Mouse (Mus musculus): ENCODE data around the gene Foxp2. TPM values are rescaled to one million over a fixed set of nuclear protein-coding genes. Genes with fewer than 3 reads are reported as not detected.

Gene Foxp2
- polyA plus RNA-seq, 1 experiment from 2014 or later = 8.9 TPM

- no peaks in the 10 kb centered on the region for H3K36me3 ChIP-seq
- H3K4me1 ChIP-seq = no peaks in the 10 kb centered on the region
- no peak for ATAC-seq (ENCODE audit: insufficient number of reproducible peaks, low FRiP score, low TSS enrichment, low read depth)
- no peaks in the 10 kb centered on the region for H3K27me3 ChIP-seq
- H3K4me2 ChIP-seq (replicated peaks) = no peak overlapping the region
- no peaks in the 10 kb centered on the region for H3K9me3 ChIP-seq (replicated peaks)
- H3K27ac ChIP-seq (replicated peaks) = no peak overlapping the region
- H3K4me3 ChIP-seq (replicated peaks) = no peak overlapping the region
- H3K9ac ChIP-seq = no peak overlapping the region
- WGBS = 49% methylated on average over 5 of the region's 5 CpGs
Measured at GRCm38 (mm10) chr6:15378261-15378660, 477.1 kb downstream of the Foxp2 start.

GRCm38 (mm10) chr6:15396462-15396861 is 495.3 kb downstream of the Foxp2 start:
- WGBS = 36% methylated on average over 6 of the region's 6 CpGs

GRCm38 (mm10) chr6:15397485-15397884 is 496.3 kb downstream of the Foxp2 start:
- Histone ChIP-seq H3K4me2 (replicated peaks) (no peak overlapping the region), H3K36me3 (no peaks in the 10 kb centered on the region), H3K9ac (no peak overlapping the region)

More at GRCm38 (mm10) chr6:15396462-15396861, 495.3 kb downstream of the Foxp2 start:
- H3K9ac ChIP-seq = no peak overlapping the region
- ATAC-seq (ENCODE audit: insufficient number of reproducible peaks, low FRiP score, low TSS enrichment, low read depth) = no peak
- H3K36me3 ChIP-seq = no peaks in the 10 kb centered on the region
- no peaks in the 10 kb centered on the region for H3K4me1 ChIP-seq
- no peak overlapping the region for H3K4me3 ChIP-seq (replicated peaks)
- H3K27ac ChIP-seq (replicated peaks) = no peak overlapping the region
- H3K9me3 ChIP-seq (replicated peaks) = no peaks in the 10 kb centered on the region
- no peak overlapping the region for H3K4me2 ChIP-seq (replicated peaks)
- H3K27me3 ChIP-seq = no peaks in the 10 kb centered on the region

GRCm38 (mm10) chr6:15401138-15401537 is 500.0 kb downstream of the Foxp2 start:
- no peaks in the 10 kb centered on the region for H3K4me1 ChIP-seq
- H3K4me3 ChIP-seq (replicated peaks) = no peak overlapping the region
- no peaks in the 10 kb centered on the region for H3K9me3 ChIP-seq (replicated peaks)
- no peak overlapping the region for H3K4me2 ChIP-seq (replicated peaks)
- WGBS = 69% methylated on average over 3 of the region's 3 CpGs
- no peak overlapping the region for H3K9ac ChIP-seq
- H3K36me3 ChIP-seq = no peaks in the 10 kb centered on the region
- no peak overlapping the region for H3K27ac ChIP-seq (replicated peaks)
- H3K27me3 ChIP-seq = no peaks in the 10 kb centered on the region
- no peak for ATAC-seq (ENCODE audit: insufficient number of reproducible peaks, low FRiP score, low TSS enrichment, low read depth)

More at GRCm38 (mm10) chr6:15397485-15397884, 496.3 kb downstream of the Foxp2 start:
- Histone ChIP-seq H3K4me3 (replicated peaks) (no peak overlapping the region), H3K9me3 (replicated peaks) (no peaks in the 10 kb centered on the region), H3K4me1 (no peaks in the 10 kb centered on the region), H3K27ac (replicated peaks) (no peak overlapping the region), H3K27me3 (no peaks in the 10 kb centered on the region)
- WGBS = 52% methylated on average over 5 of the region's 5 CpGs
- no peak for ATAC-seq (ENCODE audit: insufficient number of reproducible peaks, low FRiP score, low TSS enrichment, low read depth)

GRCm38 (mm10) chr6:15402026-15402425 is 500.9 kb downstream of the Foxp2 start:
- Histone ChIP-seq H3K4me2 (replicated peaks) (no peak overlapping the region), H3K27me3 (no peaks in the 10 kb centered on the region), H3K27ac (replicated peaks) (no peak overlapping the region), H3K4me3 (replicated peaks) (no peak overlapping the region), H3K36me3 (no peaks in the 10 kb centered on the region), H3K9me3 (replicated peaks) (no peaks in the 10 kb centered on the region), H3K4me1 (no peaks in the 10 kb centered on the region), H3K9ac (no peak overlapping the region)
- 59% methylated on average over 4 of the region's 4 CpGs for WGBS
- ATAC-seq (ENCODE audit: insufficient number of reproducible peaks, low FRiP score, low TSS enrichment, low read depth) = no peak

GRCm38 (mm10) chr6:15415099-15415498 is 514.0 kb downstream of the Foxp2 start:
- no peak for ATAC-seq (ENCODE audit: insufficient number of reproducible peaks, low FRiP score, low TSS enrichment, low read depth)
- H3K4me2 ChIP-seq (replicated peaks) = no peak overlapping the region
- no peak overlapping the region for H3K27ac ChIP-seq (replicated peaks)
- no peaks in the 10 kb centered on the region for H3K9me3 ChIP-seq (replicated peaks)
- 39% methylated on average over 4 of the region's 4 CpGs for WGBS
- H3K36me3 ChIP-seq = no peaks in the 10 kb centered on the region
- no peaks in the 10 kb centered on the region for H3K27me3 ChIP-seq
- H3K9ac ChIP-seq = no peak overlapping the region
- H3K4me1 ChIP-seq = 0 out of 2 replicates have a peak, but pooled peaks cover 4% of the 10 kb centered on the region
- H3K4me3 ChIP-seq (replicated peaks) = no peak overlapping the region

GRCm38 (mm10) chr6:15459701-15460100 is 558.6 kb downstream of the Foxp2 start:
- H3K27ac ChIP-seq (replicated peaks) = no peak overlapping the region
- no peaks in the 10 kb centered on the region for H3K4me1 ChIP-seq
- H3K9me3 ChIP-seq (replicated peaks) = no peaks in the 10 kb centered on the region
- no peak overlapping the region for H3K4me3 ChIP-seq (replicated peaks)
- H3K4me2 ChIP-seq (replicated peaks) = no peak overlapping the region
- H3K27me3 ChIP-seq = no peaks in the 10 kb centered on the region
- H3K36me3 ChIP-seq = no peaks in the 10 kb centered on the region
- H3K9ac ChIP-seq = no peak overlapping the region
- ATAC-seq (ENCODE audit: insufficient number of reproducible peaks, low FRiP score, low TSS enrichment, low read depth) = no peak
- WGBS = 85% methylated on average over 2 of the region's 2 CpGs

GRCm38 (mm10) chr6:15463390-15463789 is 562.2 kb downstream of the Foxp2 start:
- no peak overlapping the region for H3K4me3 ChIP-seq (replicated peaks)

GRCm38 (mm10) chr6:15465471-15465870 is 564.3 kb downstream of the Foxp2 start:
- Histone ChIP-seq H3K9ac (no peak overlapping the region), H3K9me3 (replicated peaks) (no peaks in the 10 kb centered on the region), H3K36me3 (no peaks in the 10 kb centered on the region), H3K4me1 (no peaks in the 10 kb centered on the region), H3K27me3 (no peaks in the 10 kb centered on the region), H3K4me3 (replicated peaks) (no peak overlapping the region), H3K4me2 (replicated peaks) (no peak overlapping the region), H3K27ac (replicated peaks) (no peak overlapping the region)
- ATAC-seq (ENCODE audit: insufficient number of reproducible peaks, low FRiP score, low TSS enrichment, low read depth) = no peak
- WGBS = 70% methylated on average over 3 of the region's 3 CpGs

More at GRCm38 (mm10) chr6:15463390-15463789, 562.2 kb downstream of the Foxp2 start:
- H3K27ac ChIP-seq (replicated peaks) = no peak overlapping the region
- no peak overlapping the region for H3K9ac ChIP-seq
- no peak for ATAC-seq (ENCODE audit: insufficient number of reproducible peaks, low FRiP score, low TSS enrichment, low read depth)
- no peaks in the 10 kb centered on the region for H3K4me1 ChIP-seq
- H3K4me2 ChIP-seq (replicated peaks) = no peak overlapping the region
- H3K9me3 ChIP-seq (replicated peaks) = no peaks in the 10 kb centered on the region
- no peaks in the 10 kb centered on the region for H3K36me3 ChIP-seq
- whole genome bisulfite sequencing = 66% methylated on average over 2 of the region's 2 CpGs
- H3K27me3 ChIP-seq = no peaks in the 10 kb centered on the region

- Histone ChIP-seq H3K4me3 (replicated peaks) (no peak overlapping the region), H3K9ac (no peak overlapping the region), H3K4me1 (no peaks in the 10 kb centered on the region), H3K4me2 (replicated peaks) (no peak overlapping the region), H3K36me3 (no peaks in the 10 kb centered on the region), H3K27ac (replicated peaks) (no peak overlapping the region), H3K27me3 (no peaks in the 10 kb centered on the region), H3K9me3 (replicated peaks) (no peaks in the 10 kb centered on the region)
- WGBS = 91% methylated on average over 1 of the region's 1 CpGs
- ATAC-seq (ENCODE audit: insufficient number of reproducible peaks, low FRiP score, low TSS enrichment, low read depth) = no peak
Measured at GRCm38 (mm10) chr6:15466634-15467033, 565.5 kb downstream of the Foxp2 start.

- H3K4me3 ChIP-seq (replicated peaks) = no peak overlapping the region
- WGBS = 66% methylated on average over 2 of the region's 2 CpGs
- no peaks in the 10 kb centered on the region for H3K27me3 ChIP-seq
- no peaks in the 10 kb centered on the region for H3K4me1 ChIP-seq
- no peaks in the 10 kb centered on the region for H3K9me3 ChIP-seq (replicated peaks)
- H3K4me2 ChIP-seq (replicated peaks) = no peak overlapping the region
- H3K36me3 ChIP-seq = no peaks in the 10 kb centered on the region
- ATAC-seq (ENCODE audit: insufficient number of reproducible peaks, low FRiP score, low TSS enrichment, low read depth) = no peak
- H3K27ac ChIP-seq (replicated peaks) = no peak overlapping the region
- H3K9ac ChIP-seq = no peak overlapping the region
Measured at GRCm38 (mm10) chr6:15486909-15487308, 585.8 kb downstream of the Foxp2 start.
